Mouse (Mus musculus): ENCODE data around the gene Setd5. TPM values are rescaled to one million over a fixed set of nuclear protein-coding genes. Genes with fewer than 3 reads are reported as not detected.

Gene Setd5
- polyA plus RNA-seq, 1 experiment, result 22.5 TPM

GRCm38 (mm10) chr6:113178286-113179194 lies 101.4 kb downstream of the Setd5 start:
- no peak for TF ChIP-seq CTCF (IDR thresholded peaks at IDR 0.05; ENCODE audit: extremely low read depth, insufficient read depth, insufficient read length, insufficient replicate concordance)
- no peak for TF ChIP-seq POLR2A (IDR thresholded peaks at IDR 0.05; ENCODE audit: low read depth, low read length)
- WGBS, result 32% methylated on average over 14 of the region's 14 CpGs
- no peaks in the 10 kb centered on the region for H3K36me3 ChIP-seq (ENCODE audit: control insufficient read depth, insufficient read depth, low read length)
- H3K4me1 ChIP-seq (ENCODE audit: control insufficient read depth, insufficient read depth, insufficient read length), result no peaks in the 10 kb centered on the region
- peaks cover 2% of the 10 kb centered on the region; the same call in 1 of the 2 replicates for H3K27me3 ChIP-seq (ENCODE audit: control insufficient read depth, insufficient read depth, low read length)
- no peak overlapping the region for H3K4me3 ChIP-seq (ENCODE audit: extremely low read depth, insufficient read depth, insufficient read length)
- H3K27ac ChIP-seq (ENCODE audit: insufficient read depth, low read length), result no peak overlapping the region
- DNase-seq (ENCODE audit: low read depth in 1 of 2, low spot score in 2 of 2), result no peak

- Histone ChIP-seq H3K4me1 (ENCODE audit: control insufficient read depth, insufficient read depth, insufficient read length) (no peaks in the 10 kb centered on the region), H3K36me3 (ENCODE audit: control insufficient read depth, insufficient read depth, low read length) (no peaks in the 10 kb centered on the region), H3K4me3 (ENCODE audit: extremely low read depth, insufficient read depth, insufficient read length) (no peak overlapping the region), H3K27me3 (ENCODE audit: control insufficient read depth, insufficient read depth, low read length) (peaks cover 2% of the 10 kb centered on the region; the same call in 1 of the 2 replicates), H3K27ac (ENCODE audit: insufficient read depth, low read length) (no peak overlapping the region)
- DNase-seq (ENCODE audit: low read depth in 1 of 2, low spot score in 2 of 2), result no peak
- no peak for TF ChIP-seq CTCF (IDR thresholded peaks at IDR 0.05; ENCODE audit: extremely low read depth, insufficient read depth, insufficient read length, insufficient replicate concordance)
- no peak for TF ChIP-seq POLR2A (IDR thresholded peaks at IDR 0.05; ENCODE audit: low read depth, low read length)
- 53% methylated on average over 4 of the region's 4 CpGs for WGBS
Observed at GRCm38 (mm10) chr6:113179195-113179733, 102.1 kb downstream of the Setd5 start.

GRCm38 (mm10) chr6:113184163-113184562 lies 107.0 kb downstream of the Setd5 start:
- Histone ChIP-seq H3K4me1 (ENCODE audit: control insufficient read depth, insufficient read depth, insufficient read length) (no peaks in the 10 kb centered on the region), H3K36me3 (ENCODE audit: control insufficient read depth, insufficient read depth, low read length) (no peaks in the 10 kb centered on the region), H3K27me3 (ENCODE audit: control insufficient read depth, insufficient read depth, low read length) (no peaks in the 10 kb centered on the region), H3K4me3 (ENCODE audit: extremely low read depth, insufficient read depth, insufficient read length) (no peak overlapping the region), H3K27ac (ENCODE audit: insufficient read depth, low read length) (no peak overlapping the region)
- no peak for DNase-seq (ENCODE audit: low read depth in 1 of 2, low spot score in 2 of 2)
- 76% methylated on average over 9 of the region's 9 CpGs for WGBS
- TF ChIP-seq POLR2A (IDR thresholded peaks at IDR 0.05; ENCODE audit: low read depth, low read length) (no peak), CTCF (IDR thresholded peaks at IDR 0.05; ENCODE audit: extremely low read depth, insufficient read depth, insufficient read length, insufficient replicate concordance) (no peak)

GRCm38 (mm10) chr6:113184866-113185525 lies 107.8 kb downstream of the Setd5 start:
- Histone ChIP-seq H3K4me1 (ENCODE audit: control insufficient read depth, insufficient read depth, insufficient read length) (no peaks in the 10 kb centered on the region), H3K27ac (ENCODE audit: insufficient read depth, low read length) (no peak overlapping the region), H3K4me3 (ENCODE audit: extremely low read depth, insufficient read depth, insufficient read length) (no peak overlapping the region), H3K36me3 (ENCODE audit: control insufficient read depth, insufficient read depth, low read length) (no peaks in the 10 kb centered on the region), H3K27me3 (ENCODE audit: control insufficient read depth, insufficient read depth, low read length) (no peaks in the 10 kb centered on the region)
- no peak for TF ChIP-seq POLR2A (IDR thresholded peaks at IDR 0.05; ENCODE audit: low read depth, low read length)
- TF ChIP-seq CTCF (IDR thresholded peaks at IDR 0.05; ENCODE audit: extremely low read depth, insufficient read depth, insufficient read length, insufficient replicate concordance), result no peak
- DNase-seq (ENCODE audit: low read depth in 1 of 2, low spot score in 2 of 2), result no peak
- 81% methylated on average over 21 of the region's 21 CpGs for WGBS

- Histone ChIP-seq H3K27ac (ENCODE audit: insufficient read depth, low read length) (no peak overlapping the region), H3K4me3 (ENCODE audit: extremely low read depth, insufficient read depth, insufficient read length) (no peak overlapping the region), H3K36me3 (ENCODE audit: control insufficient read depth, insufficient read depth, low read length) (no peaks in the 10 kb centered on the region), H3K4me1 (ENCODE audit: control insufficient read depth, insufficient read depth, insufficient read length) (peaks cover 5% of the 10 kb centered on the region; the same call in 1 of the 2 replicates), H3K27me3 (ENCODE audit: control insufficient read depth, insufficient read depth, low read length) (peaks cover 26% of the 10 kb centered on the region)
- no peak for TF ChIP-seq CTCF (IDR thresholded peaks at IDR 0.05; ENCODE audit: extremely low read depth, insufficient read depth, insufficient read length, insufficient replicate concordance)
- no peak for TF ChIP-seq POLR2A (IDR thresholded peaks at IDR 0.05; ENCODE audit: low read depth, low read length)
- DNase-seq (ENCODE audit: low read depth in 1 of 2, low spot score in 2 of 2), result no peak
- WGBS, result 11% methylated on average over 46 of the region's 46 CpGs
Observed at GRCm38 (mm10) chr6:113193765-113194460, 116.7 kb downstream of the Setd5 start.

GRCm38 (mm10) chr6:113194517-113194840 lies 117.3 kb downstream of the Setd5 start:
- Histone ChIP-seq H3K4me3 (ENCODE audit: extremely low read depth, insufficient read depth, insufficient read length) (no peak overlapping the region), H3K4me1 (ENCODE audit: control insufficient read depth, insufficient read depth, insufficient read length) (peaks cover 5% of the 10 kb centered on the region; the same call in 1 of the 2 replicates), H3K36me3 (ENCODE audit: control insufficient read depth, insufficient read depth, low read length) (no peaks in the 10 kb centered on the region), H3K27me3 (ENCODE audit: control insufficient read depth, insufficient read depth, low read length) (peaks cover 26% of the 10 kb centered on the region), H3K27ac (ENCODE audit: insufficient read depth, low read length) (no peak overlapping the region)
- TF ChIP-seq CTCF (IDR thresholded peaks at IDR 0.05; ENCODE audit: extremely low read depth, insufficient read depth, insufficient read length, insufficient replicate concordance) (no peak), POLR2A (IDR thresholded peaks at IDR 0.05; ENCODE audit: low read depth, low read length) (no peak)
- WGBS, result 10% methylated on average over 5 of the region's 5 CpGs
- DNase-seq (ENCODE audit: low read depth in 1 of 2, low spot score in 2 of 2), result no peak
